Mouse (Mus musculus) testis, adult 2 months (tissue): ENCODE measurements around the gene Gprc6a. TPM values are rescaled to one million over a fixed set of nuclear protein-coding genes. Genes with fewer than 3 reads are reported as not detected.

Experiments used
- H3K27ac ChIP-seq: fragments of 200-500 bp; 2 replicates; pipeline ENCODE4 v1.5.1; 2012; ENCODE audit warnings: low read depth, low read length; ENCODE audit not compliant: control insufficient read depth, insufficient read depth
- H3K27me3 ChIP-seq: fragments of 200-500 bp; 2 replicates; pipeline ENCODE4 v1.6.1; 2012; ENCODE audit warnings: mild to moderate bottlenecking, low read length, moderate library complexity; ENCODE audit not compliant: control insufficient read depth, insufficient read depth
- H3K36me3 ChIP-seq: fragments of 200-500 bp; 2 replicates; pipeline ENCODE4 v1.6.1; 2012; ENCODE audit warnings: mild to moderate bottlenecking, low read length; ENCODE audit not compliant: control insufficient read depth, insufficient read depth
- H3K4me1 ChIP-seq: fragments of 200-500 bp; 2 replicates; pipeline ENCODE4 v1.6.1; 2012; ENCODE audit warnings: low read length; ENCODE audit not compliant: control insufficient read depth, insufficient read depth
- H3K4me3 ChIP-seq: fragments of 200-500 bp; 2 replicates; pipeline ENCODE4 v1.5.1; 2012; ENCODE audit warnings: low read depth, mild to moderate bottlenecking, low read length, moderate library complexity, mixed read lengths; ENCODE audit not compliant: control insufficient read depth
- CTCF ChIP-seq: fragments of 200-500 bp; IDR thresholded peaks from 2 replicates; pipeline ENCODE4 v1.5.1; 2012; ENCODE audit warnings: low read depth, mild to moderate bottlenecking, inconsistent platforms, low read length, moderate library complexity; ENCODE audit not compliant: control insufficient read depth, insufficient read depth, insufficient replicate concordance
- POLR2A ChIP-seq: fragments of 200-500 bp; IDR thresholded peaks from 2 replicates; pipeline ENCODE4 v1.6.1; 2012; ENCODE audit warnings: low read depth, mild to moderate bottlenecking, inconsistent platforms, low read length, moderate library complexity; ENCODE audit not compliant: control insufficient read depth
- polyA plus RNA-seq: library from polyadenylated mRNA; depleted of rRNA; stranded (reverse); fragments of >200 nt; gene quantifications from 2 replicates; pipeline ENCODE4 v1.2.3, GENCODE M21; 2012; rRNA removed

The Gprc6a gene
- polyA plus RNA-seq, 1 experiment, result 0.14 TPM

- no peak overlapping the region for H3K4me3 ChIP-seq
- TF ChIP-seq CTCF (no peak), POLR2A (no peak)
- H3K4me1 ChIP-seq, result no peaks in the 10 kb centered on the region
- no peak overlapping the region for H3K27ac ChIP-seq
- H3K27me3 ChIP-seq, result no peaks in the 10 kb centered on the region
- H3K36me3 ChIP-seq, result no peaks in the 10 kb centered on the region
These were observed 59.9 kb downstream of the Gprc6a start for GRCm38 (mm10) chr10:51571225-51571996.

Other genes with a start within 250 kb of the Gprc6a start
- 0.22 and 0.57 TPM in 2 replicates for gene Gm49339, start 150.8 kb downstream of the Gprc6a start, polyA plus RNA-seq
- 0.40 and 0.65 TPM in 2 replicates for gene Lilr4b, start 150.8 kb downstream of the Gprc6a start, polyA plus RNA-seq
- gene Lilrb4a, start 140.5 kb downstream of the Gprc6a start, polyA plus RNA-seq, result 0.38 and 0.64 TPM in 2 replicates
- gene Fam162b, start 40.9 kb downstream of the Gprc6a start, polyA plus RNA-seq, result not detected in 2 replicates
- gene Rfx6, start 46.3 kb upstream of the Gprc6a start, polyA plus RNA-seq, result 0.95 and 1.1 TPM in 2 replicates